Mouse (Mus musculus) right cerebral cortex, adult 2 months (tissue): Measurements from ENCODE around the gene Sphk1.
"Not testable (repeated sequence)": the region's sequence is repeated elsewhere in the genome, so short reads cannot be mapped to it uniquely, and the experiment has no call there.

Source experiments
- DNase-seq, 2 experiments: peaks; one replicate each; pipeline ENCODE4 v3.0.0; 2021 to 2022; ENCODE audit warnings: low spot score in 2 of 2

Gene Sphk1

DNA sequence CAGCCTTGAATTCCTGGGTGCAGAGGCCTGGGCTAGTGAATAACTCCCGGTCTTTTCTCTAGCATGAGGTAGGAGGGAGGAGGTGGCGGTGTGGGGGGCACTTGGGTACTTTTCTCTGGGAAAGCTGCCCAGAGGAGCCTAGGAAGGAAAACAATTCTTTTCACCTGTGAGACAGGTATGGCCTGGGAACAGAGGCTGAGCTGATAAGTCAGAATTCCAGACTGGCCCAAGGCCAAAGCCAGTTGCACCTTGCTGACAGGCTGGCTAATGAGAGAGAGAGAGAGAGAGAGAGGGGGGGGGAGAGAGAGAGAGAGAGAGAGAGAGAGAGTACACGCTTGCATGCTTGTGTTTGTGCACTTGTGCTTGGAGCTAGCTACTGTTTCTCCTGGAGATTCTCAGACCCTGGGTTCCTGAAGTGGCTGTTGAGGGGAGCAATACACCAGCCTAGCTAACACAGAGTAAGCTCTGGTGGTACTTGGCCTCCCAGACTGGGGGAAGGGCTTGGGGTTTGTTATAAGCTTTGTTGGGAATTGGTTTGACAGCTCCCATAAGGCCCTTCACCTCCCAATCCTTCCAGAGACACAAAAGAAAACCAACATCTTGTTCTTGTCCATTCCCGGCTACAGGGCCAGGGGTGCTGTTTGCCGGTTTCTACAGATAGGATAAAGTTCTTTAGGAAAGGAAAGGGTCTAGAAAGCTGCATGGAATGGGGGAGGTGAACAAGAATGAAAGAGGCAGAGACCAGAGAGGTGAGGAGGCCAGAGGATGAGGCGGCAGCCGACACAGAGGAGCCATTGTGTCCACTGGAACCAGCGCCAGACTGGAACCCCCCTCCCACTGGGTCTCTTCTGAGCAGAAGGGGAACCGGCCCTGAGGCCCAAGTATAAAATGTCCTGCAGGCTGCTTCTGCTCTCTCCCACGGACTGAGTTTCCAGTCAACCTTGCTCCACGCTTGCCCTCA, at the start of gene Sphk1:
TSS of gene Sphk1 (plus strand) at position 739 of the 961 bp plus-strand sequence.
- no peak for DNase-seq

DNA sequence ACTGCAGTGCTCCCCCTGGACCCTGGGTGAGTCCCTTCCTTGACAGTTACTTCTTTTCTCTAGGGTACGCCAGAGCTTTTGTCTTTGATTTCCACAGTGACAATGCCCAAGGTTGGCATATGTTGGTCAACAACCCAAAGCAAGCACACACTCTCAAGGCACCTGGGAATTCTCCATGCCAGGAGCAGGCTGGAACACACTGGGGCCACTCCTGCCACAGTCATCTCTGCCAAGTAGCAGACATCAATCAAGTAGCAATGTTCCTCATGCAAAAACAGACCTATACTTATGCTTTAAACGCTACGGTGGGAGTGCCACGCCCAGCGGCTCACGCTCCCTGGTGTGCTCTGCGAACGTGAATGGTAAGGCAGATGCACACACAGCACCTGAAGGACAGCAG, 49.8 kb upstream of the Sphk1 start:
- DNase-seq: no peak

DNA sequence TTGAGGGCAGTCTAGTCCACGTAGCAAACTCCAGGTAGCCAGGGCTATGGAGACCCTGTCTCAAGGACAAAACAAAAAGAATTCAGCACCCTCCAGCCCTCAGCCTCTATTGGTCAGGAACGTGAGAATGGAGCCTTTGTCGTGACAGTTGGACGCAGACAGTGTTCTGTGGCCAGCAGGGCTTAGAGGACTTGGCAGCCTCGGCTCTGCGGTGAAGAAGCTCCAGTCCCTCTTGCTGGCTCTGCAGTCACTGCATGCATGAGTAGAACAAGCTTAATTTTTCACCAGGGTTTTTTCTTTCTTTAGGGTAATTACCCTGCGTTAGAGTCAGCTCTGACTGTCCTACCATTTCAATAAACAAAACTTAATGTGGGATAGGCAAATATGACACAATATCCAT, 48.9 kb upstream of the Sphk1 start:
- no peak for DNase-seq

DNA sequence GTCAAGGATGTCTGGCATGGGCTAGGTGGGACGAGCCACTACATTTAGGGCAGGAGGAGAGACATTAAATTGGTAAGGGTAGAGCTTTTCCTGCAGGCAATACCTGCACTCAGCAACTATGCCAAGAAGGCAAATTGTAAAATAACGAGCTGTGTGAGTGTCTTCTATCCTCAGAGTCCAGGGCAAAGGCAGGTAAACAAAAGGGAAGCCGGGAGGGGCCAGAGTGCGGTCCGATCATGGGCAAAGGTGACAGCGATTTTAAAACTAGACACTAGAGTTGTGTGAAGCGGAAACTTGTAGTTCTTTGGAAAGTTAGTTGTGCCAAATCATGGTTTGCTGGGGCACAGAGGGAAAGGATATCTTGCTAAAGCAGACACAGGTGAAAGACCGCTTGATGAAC, 46.5 kb upstream of the Sphk1 start:
- no peak for DNase-seq

DNA sequence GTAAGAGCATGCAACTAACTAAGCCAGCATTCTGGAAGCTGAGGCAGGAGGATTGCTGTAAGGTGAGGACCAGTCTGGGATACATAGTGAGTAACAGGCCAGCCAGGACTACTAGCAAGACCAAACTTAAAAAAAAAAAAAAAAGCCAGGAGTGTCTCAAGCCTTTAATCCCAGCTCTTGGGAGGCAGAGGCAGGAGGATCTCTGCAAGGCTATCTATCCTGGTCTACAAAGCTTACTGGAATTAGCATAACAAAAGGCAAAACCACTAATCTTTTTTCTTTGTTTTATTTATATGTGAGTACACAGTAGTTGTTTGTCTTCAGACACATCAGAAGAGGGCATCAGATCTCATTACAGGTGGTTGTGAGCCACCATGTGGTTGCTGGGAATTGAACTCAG, 42.5 kb upstream of the Sphk1 start:
- no peak for DNase-seq

DNA sequence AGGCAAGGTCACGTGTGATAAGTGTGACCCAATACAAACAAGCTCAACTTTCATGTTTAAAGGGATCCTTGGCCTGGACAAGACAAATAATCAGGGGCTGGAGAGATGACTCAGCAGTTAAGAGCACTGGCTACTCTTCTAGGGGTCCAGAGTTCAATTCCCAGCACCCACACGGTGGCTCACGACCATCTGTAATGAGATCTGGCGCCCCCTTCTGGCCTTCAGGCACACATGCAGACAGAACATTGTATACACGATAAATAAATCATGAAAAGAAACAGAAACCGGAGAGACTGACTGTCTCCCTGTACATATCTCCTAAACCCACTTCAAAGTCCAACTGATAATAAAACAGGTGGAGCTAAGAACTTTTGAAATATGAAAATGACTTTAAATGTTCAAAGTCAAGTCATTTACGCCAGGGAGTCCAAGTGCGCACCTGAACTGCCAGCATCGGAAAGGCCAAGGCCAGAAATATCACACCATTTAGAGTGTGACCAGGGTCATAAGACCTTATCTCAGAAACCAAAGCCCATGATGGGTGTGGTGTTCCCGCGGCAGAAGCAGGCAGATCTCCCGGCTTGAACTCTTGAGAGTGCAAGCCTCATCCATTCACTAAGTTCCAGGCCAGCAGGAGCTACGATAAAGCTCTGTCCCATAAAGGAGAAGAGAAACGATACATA, 41.9 kb upstream of the Sphk1 start:
- no peak for DNase-seq

DNA sequence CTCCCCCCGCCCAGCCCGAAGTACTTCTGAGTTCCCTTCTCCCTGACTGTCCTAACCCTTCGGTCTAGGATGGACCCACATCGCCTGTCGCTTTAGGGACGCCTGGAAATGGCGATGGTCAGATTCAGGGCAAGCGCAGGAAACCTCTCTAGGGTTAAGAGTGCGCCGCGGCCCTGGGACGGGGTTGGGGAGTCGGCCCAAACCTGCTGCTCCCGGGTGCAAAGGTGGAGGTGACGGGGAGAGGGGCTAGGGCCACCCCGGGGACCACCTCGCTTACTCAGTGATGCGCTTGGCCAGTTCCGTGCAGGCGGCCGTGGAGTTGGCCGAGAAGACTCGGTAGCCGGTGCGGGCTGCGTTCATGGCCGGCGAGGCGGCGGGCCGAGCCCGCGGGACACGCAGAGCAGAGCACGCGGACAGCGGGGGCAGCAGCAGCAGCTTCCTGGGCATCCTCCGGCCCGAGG, 40.9 kb upstream of the Sphk1 start:
- no peak for DNase-seq

DNA sequence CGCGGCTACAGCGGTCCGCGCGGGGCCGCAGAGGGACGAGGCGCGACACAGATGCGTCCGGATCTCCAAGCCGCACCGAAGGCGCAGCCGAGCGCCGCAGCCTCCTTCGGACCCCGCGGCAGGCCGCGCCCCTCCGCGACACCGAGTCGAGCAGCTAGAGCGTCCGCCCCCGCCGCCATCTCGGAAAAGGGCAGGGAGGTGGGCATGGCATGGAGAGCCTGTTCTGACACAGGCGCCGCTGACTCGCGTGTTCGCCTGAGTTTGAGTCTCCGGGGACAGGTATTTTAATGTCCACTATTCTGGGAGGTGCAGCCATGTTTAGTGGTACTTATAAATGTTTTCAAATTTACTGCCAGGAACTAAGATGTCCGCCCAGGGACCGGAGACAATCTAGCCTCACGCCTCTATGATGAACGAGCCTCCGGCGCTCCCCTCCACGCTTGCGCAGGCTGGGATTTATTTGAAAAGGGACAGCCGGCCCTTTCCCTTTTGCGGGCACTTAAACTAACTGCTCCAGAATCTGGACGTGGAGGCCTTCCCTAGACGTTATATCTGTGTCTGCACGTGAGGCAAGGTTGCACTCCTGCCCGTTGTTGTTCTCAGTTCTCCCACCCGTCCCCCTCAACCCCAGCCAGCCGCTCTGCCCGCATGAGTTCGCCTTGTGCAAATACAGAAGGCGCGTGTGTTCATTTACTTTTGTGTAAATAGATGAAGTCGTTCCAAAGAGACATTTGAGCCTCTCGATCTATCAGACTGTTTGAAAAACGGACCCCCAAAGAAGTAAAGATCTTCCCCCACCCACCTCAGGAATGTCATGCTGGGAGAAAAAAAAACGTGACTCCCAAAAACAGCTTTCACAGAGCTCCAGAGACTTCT, 40.3 kb upstream of the Sphk1 start:
- DNase-seq: peak; percentile 87 to 88

DNA sequence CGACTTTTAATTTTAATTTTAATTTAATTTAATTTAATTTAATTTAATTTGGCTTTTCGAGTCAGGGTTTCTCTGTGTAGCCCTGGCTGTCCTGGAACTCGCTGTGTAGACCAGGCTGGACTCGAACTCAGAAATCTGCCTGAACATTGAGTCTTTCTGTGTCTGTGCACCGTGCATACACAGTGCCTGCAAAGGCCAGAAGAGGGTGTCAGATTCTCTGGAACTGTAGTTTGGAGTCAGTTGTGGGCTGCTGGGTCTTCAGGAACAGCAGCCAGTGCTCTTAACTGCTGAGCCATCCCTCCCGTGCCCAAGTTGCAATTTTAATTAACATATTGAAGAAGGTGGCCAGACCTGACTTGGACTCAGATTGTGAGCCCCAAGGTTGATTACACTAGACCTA, 39.4 kb upstream of the Sphk1 start:
- DNase-seq: no peak

DNA sequence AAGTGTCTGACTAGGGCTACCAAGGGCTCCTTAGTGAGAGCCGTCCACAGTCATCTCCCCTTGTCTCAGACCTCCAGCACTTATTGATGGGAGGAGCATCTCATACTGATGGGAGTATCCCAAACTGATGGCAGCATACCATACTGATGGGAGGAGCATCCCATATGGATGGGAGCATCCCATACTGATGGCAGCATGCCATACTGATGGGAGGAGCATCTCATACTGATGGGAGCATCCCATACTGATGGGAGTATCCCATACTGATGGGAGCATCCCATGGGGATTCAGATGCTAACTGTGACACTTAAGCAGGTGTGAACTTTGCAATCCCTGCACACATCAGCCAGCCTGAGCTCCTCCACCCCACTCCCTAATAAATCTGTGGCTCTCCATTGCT, 38.2 kb upstream of the Sphk1 start:
- not testable (repeated sequence) for DNase-seq

DNA sequence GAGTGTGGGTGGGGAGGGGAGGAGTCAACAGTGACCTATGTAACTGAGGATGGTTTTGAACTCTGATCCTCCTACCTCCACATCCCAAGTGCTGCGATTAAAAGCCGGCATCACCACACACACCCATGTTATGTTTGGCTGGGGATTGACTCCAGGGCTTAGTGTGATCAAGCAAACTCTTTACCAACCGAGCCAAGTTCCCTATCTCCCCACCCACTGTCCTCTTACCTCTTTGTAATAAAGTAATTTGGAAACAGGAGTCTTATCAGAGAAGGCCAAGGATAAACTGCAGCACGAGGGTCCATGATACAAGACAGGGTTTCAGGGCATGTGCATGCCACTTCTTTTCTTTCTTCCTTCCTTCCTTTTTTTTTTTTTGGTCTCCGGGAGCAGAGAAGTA, 37.5 kb upstream of the Sphk1 start:
- no peak for DNase-seq

DNA sequence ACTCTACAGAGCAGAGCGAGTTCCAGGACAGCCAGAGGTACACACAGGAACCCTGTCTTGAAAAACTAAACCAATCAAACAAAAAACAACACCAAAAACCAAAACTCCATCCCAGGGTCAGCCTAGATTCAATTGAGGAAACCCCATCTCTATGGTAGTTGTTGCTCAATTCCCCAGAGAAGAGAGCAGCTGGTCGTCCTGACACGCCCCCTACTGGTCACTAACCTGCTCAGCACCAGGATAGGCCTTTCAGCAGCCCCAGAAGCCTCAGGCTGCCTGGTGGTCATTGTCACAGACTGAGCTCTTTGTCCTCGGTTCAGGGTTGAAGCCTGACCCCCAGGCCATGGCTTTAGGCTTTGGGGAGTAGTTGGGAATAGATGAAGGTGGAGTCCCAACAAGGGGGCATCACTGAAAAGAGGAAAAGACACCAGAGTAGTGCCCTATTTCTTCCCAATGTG, 36.9 kb upstream of the Sphk1 start, which contains the start of gene Prpsap1:
TSS of gene Prpsap1 (minus strand) at position 408 of the 458 bp plus-strand sequence.
- no peak for DNase-seq

DNA sequence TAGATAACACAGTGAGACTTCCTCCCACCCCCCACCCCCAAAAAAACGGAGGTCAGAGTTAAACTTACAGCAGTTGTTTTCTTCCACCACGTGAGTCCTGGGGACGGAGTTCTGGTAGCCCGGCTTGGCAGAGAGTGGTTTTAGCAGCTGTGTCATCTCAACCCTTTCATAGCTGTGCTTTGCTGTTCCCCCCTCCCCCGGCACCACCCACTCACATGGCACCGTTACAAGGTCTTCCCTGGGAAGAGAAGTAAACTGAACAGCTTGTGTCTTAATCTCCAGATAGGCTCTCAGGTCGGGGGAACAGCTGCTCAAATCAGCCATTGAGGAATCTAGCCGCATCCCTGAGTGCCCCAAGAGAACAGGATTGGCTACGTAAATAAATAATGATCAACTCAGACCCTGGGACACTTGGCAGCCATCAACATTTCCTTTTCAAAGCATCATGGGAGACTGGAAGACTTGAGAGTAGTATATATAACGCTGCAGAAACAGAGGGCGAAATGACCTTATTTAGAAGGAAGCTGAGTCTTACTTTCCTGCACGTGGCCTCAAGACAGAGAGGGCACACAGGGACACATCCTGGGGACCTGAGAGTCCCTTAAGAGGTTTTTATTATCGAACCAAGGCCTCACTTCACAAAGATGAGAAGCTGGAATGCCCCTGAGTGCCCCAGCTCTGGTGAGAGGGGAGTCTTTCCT, 36.1 kb upstream of the Sphk1 start:
- DNase-seq: peak; percentile 76 to 78

DNA sequence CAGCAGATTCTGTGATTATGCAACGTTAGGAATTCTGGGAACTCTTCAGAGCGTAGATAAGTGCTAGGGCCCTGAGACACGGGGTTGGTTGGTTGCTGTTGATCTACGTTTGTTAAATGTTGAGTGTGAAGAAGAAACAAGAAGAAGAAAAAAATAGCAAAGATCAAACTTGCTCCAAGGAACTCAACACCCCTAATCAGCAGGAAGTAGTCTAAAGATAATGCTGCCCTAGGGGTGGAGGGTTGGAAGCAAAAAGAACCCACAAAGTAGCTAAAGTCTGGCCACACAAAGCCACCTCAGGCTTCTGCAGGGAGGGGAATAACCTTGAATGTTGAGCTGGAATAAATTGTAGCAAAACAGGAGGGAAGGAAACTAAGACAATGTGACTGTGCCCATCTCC, 33.4 kb upstream of the Sphk1 start:
- no peak for DNase-seq

DNA sequence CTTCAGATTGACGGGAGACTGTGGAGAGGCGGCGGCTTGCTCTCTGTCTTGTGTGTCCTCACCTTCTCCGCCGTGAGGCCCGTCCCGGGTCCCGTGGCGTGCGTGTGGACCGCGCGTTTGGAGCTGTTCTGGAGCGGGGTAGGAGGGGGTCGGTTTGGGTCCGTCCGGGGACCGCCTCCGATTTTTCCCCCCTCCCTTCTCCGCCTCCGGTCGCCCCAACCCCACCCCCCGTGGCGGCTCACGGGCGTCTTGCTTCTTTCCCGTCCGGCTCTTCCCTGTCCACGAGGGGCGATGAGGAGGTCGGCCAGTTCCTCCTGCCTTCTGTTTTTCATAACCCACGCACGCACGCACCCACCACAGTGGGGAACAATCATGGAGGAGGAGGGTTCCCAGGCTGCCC, 32.1 kb upstream of the Sphk1 start:
- DNase-seq: no peak

DNA sequence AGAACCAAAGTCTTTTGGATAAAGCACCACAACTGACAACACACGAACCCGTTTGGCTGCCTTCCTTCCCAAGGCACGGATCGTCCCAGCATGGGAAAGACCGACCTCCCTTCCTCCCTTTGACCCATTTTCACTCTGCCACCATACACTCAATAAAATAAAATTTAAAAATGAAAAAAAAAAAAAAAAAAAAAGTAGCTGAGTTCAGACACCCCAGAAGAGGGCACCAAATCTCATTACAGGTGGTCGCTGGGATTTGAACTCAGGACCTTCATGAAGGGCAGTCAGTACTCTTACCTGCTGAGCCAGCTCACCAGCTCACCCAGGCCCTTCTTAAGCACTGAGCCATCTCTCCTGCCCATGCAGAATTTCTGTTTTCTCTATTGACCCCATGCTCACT, 31.7 kb upstream of the Sphk1 start:
- no peak for DNase-seq

DNA sequence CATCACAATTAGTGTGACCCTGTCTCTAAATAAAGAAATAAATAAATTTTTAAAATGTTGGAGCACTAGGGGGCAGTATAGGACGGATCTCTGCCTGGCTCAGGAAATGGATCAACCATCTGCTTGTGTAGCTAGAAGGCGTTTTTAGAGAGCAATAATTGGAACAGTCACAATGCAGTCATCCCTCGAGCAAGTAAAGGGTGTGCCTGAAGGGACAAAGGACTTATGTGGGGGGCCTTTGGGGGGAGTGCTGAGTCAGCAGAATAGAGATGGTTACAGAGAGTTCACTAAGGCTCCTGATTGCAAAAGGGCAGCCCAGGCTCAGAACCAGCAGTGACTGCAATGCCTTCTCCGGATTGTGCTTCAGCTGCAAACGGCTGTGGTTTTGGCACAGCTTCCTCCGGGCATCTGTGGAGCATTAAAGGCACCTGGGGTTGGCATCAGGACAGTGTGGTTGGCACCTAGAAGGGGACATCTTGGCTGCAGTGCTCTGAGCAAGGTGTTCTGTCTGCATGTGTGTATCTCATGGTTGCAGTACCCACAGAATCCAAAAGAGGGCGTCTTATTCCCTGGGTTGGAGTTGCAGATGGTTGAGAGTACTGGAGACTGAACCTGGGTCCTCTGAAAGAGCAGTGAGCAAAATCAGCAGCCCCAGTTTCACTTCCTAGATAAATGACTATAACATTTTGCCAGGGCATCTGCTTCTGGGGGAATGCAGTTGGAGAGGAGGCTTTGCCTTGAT, 29.5 kb upstream of the Sphk1 start:
- peak; percentile 29 to 35 for DNase-seq

DNA sequence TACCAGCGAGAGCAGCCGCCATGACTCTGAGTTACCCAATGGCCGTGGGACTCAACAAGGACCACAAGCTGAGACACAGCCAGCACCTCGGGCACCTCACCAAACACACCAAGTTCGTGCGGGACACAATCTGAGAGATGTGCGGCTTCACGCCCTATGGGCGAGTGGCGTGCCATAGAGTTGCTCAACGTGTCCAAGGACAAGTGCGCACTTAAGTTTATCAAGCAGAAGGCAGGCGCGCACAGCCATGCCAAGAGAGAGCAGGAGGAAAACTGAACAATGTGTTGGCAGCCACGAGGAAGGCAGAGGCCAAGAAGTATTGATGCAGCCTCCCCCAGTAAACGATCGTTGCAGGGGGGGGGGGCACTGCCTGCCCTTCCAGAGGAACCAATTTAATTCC, 26.2 kb upstream of the Sphk1 start:
- DNase-seq: no peak

DNA sequence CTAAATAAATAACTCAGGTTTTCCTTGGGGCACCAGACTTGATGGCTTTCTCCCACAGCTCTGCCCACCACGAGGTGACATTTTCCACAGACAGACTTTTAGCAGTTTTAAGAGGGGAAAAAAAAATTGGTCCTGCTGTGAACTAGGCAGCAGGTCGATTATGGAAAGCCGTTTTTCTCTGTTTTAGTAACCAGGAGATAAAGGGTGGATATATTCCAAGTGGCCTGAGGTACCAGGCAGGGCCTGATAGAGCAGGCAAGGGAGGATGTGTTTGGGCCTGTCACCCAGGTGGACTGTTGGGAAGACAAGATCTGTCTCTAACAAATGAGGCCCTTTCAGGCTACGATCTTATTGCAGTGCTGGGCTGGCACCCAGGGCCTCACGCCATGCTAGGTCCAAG, 25.2 kb upstream of the Sphk1 start:
- DNase-seq: no peak

DNA sequence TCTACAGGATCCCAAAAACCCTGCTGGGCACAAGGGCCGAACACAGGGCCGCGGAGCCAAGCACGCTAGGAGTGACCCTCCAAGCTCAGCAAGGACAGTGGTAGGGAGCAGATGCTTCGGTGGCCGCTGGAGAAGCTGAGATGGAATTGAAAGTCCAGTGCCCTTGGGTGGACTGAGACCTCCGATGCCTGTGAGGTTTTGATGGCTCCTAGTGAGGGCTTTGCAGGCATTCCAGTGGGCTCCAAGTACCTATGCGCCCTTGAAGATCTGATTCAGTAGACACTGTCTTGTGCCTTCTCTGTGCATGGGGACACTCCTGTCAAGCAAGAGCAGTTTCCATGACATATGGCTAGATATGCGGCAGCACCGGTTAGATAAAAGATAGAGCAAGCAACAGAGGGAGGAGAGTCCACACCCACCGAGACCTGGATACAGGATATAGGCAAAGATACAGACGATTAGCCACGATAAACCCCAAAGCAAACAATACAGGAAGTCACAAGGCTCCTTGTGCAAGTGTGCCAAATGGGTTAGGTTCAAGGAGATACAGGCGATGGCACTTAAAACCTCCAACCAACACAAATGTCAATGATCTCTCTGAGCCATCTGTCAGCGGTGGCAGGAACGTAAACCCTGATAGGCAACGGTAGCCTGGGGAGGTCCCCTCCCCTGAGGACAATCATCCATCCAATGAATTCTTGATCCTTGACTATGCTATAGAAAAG, 24.4 kb upstream of the Sphk1 start:
- no peak for DNase-seq
